Comparison of ENCODE assay signal across 10 mouse cellular contexts in the genomic region with DNA sequence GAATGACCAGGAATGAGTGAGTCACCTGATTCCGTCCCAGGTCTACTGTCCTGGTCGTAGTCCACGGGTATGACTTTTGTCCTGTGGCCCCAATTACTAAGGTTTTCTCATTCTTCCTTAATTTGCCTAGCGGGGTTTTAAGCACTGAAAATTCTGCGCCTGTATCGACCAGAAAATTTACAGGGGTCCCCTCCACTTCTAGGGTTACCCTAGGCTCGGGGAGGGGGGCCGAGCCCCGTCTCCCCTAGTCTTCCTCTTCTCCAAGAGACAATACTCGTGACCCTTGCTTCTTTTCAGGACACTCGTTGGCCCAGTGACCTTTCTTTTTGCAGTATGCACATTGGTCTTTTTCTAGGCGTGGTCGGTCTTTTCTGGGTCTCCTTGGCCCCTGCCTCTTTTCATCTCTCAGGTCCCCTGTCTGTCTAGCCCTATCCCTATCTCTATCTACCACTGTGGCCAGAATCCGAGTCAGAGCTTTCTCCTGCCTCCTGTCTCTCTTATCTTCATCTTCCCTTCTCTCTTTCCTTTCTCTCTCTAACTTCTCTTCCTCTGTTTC.
DNase-seq lines count a peak whose midpoint lies in the region; ATAC-seq lines count a peak whose summit lies in the region.
"Had no signal": no experiment of that assay in that cellular context is flagged by ENCODE, and none has a peak within 500 bp of the region (broad histone marks: within the 10 kb centered on the region; RNA-seq: fewer than 3 reads in every experiment).

No protein-coding gene starts in this region.

- DNase-seq in hindbrain, embryonic 11.5 days (ENCODE audit: low spot score) = peak; percentile 10
- DNase-seq in thymus, postnatal 0 days (ENCODE audit: low spot score) = peak; percentile 3
- DNase-seq in thymus, adult 18-20 months = no peak
- peak; percentile 41 for DNase-seq in testis, postnatal 10 days (ENCODE audit: low spot score)
- no peak for DNase-seq in adrenal gland, postnatal 14 days
- no peak for DNase-seq in urinary bladder, adult 18-20 months (ENCODE audit: low spot score in 2 of 2)
- DNase-seq: cerebellum, postnatal 36 days had no signal

- 68% methylated on average over 14 of the region's 14 CpGs for WGBS in hindbrain, embryonic 11.5 days
- WGBS in hindbrain, embryonic 16.5 days = 66% methylated on average over 14 of the region's 14 CpGs
- 65% methylated on average over 14 of the region's 14 CpGs for WGBS in hindbrain, embryonic 12.5 days

- H3K36me3 ChIP-seq in hindbrain, embryonic 11.5 days (ENCODE audit: control insufficient read depth, insufficient read depth, low read length) = peaks cover 7% of the 10 kb centered on the region; the same call in 1 of the 2 replicates
- peaks cover 10% of the 10 kb centered on the region for H3K36me3 ChIP-seq in hindbrain, embryonic 16.5 days (ENCODE audit: control insufficient read depth, insufficient read depth, low read length)
- peaks cover 16% of the 10 kb centered on the region; the same call in 1 of the 2 replicates for H3K36me3 ChIP-seq in hindbrain, embryonic 12.5 days

- 0 out of 2 replicates have a peak, but pooled peaks have one; percentile 15 for ATAC-seq in hindbrain, embryonic 11.5 days (ENCODE audit: low FRiP score)
- no peak for ATAC-seq in hindbrain, embryonic 16.5 days
- ATAC-seq in hindbrain, embryonic 12.5 days (ENCODE audit: low FRiP score) = 0 out of 2 replicates have a peak, but pooled peaks have one; percentile 1

- H3K4me1 ChIP-seq in hindbrain, embryonic 11.5 days (replicated peaks; ENCODE audit: control insufficient read depth, insufficient read depth, low read length) = no peaks in the 10 kb centered on the region
- H3K4me1 ChIP-seq in hindbrain, embryonic 16.5 days (ENCODE audit: control insufficient read depth, insufficient read depth, low read depth, low read length) = no peaks in the 10 kb centered on the region
- no peaks in the 10 kb centered on the region for H3K4me1 ChIP-seq in hindbrain, embryonic 12.5 days

- peaks cover 10% of the 10 kb centered on the region; the same call in 1 of the 2 replicates for H3K27me3 ChIP-seq in hindbrain, embryonic 11.5 days (ENCODE audit: control insufficient read depth, insufficient read depth, low read length)
- H3K27me3 ChIP-seq in hindbrain, embryonic 16.5 days (replicated peaks; ENCODE audit: control insufficient read depth, insufficient read depth, low read length) = 0 out of 2 replicates have a peak, but pooled peaks cover 3% of the 10 kb centered on the region
- peaks cover 23% of the 10 kb centered on the region for H3K27me3 ChIP-seq in hindbrain, embryonic 12.5 days
- H3K27me3 ChIP-seq: Patski had no signal

- H3K4me3 ChIP-seq in hindbrain, embryonic 11.5 days (ENCODE audit: low read depth, low read length) = no peak overlapping the region
- no peak overlapping the region for H3K4me3 ChIP-seq in hindbrain, embryonic 16.5 days (ENCODE audit: low read length)
- no peak overlapping the region for H3K4me3 ChIP-seq in hindbrain, embryonic 12.5 days

- no peak overlapping the region for H3K9ac ChIP-seq in hindbrain, embryonic 11.5 days (ENCODE audit: low read depth, low read length)
- no peak overlapping the region for H3K9ac ChIP-seq in hindbrain, embryonic 16.5 days (ENCODE audit: low read depth, low read length)
- H3K9ac ChIP-seq in hindbrain, embryonic 12.5 days = no peak overlapping the region

- no peak overlapping the region for H3K27ac ChIP-seq in hindbrain, embryonic 11.5 days (ENCODE audit: low read depth, low read length)
- no peak overlapping the region for H3K27ac ChIP-seq in hindbrain, embryonic 16.5 days (ENCODE audit: low read depth, low read length)
- no peak overlapping the region for H3K27ac ChIP-seq in hindbrain, embryonic 12.5 days

- H3K4me2 ChIP-seq in hindbrain, embryonic 11.5 days (replicated peaks; ENCODE audit: low read depth, low read length) = no peak overlapping the region
- H3K4me2 ChIP-seq in hindbrain, embryonic 16.5 days (ENCODE audit: low read length) = no peak overlapping the region
- H3K4me2 ChIP-seq in hindbrain, embryonic 12.5 days (replicated peaks) = no peak overlapping the region

- peaks cover 64% of the 10 kb centered on the region for H3K9me3 ChIP-seq in hindbrain, embryonic 11.5 days (ENCODE audit: control insufficient read depth, low read length)
- peaks cover 70% of the 10 kb centered on the region for H3K9me3 ChIP-seq in hindbrain, embryonic 16.5 days (ENCODE audit: control insufficient read depth, low read length)
- peaks cover 72% of the 10 kb centered on the region for H3K9me3 ChIP-seq in hindbrain, embryonic 12.5 days (replicated peaks)

Comparison
In these comparisons a context has a peak if more than half of its experiments do, and no peak if none do; other contexts are left out.
1. DNase-seq: peak in hindbrain, embryonic 11.5 days (single experiment), thymus, postnatal 0 days (single experiment) and testis, postnatal 10 days (single experiment); none in thymus, adult 18-20 months (0 of 2), adrenal gland, postnatal 14 days (single experiment) and urinary bladder, adult 18-20 months (0 of 2).